Mouse (Mus musculus) ES-E14 (cell line): ENCODE data around the gene Plcz1.

Source experiments
- HCFC1 ChIP-seq: IDR thresholded peaks from 2 replicates; pipeline ENCODE4 v1.6.1; 2012; ENCODE audit warnings: low read length, inconsistent platforms, borderline replicate concordance; ENCODE audit not compliant: insufficient read depth
- ZC3H11A ChIP-seq: IDR thresholded peaks from 2 replicates; pipeline ENCODE4 v1.6.1; 2012; ENCODE audit warnings: low read depth, mild to moderate bottlenecking, inconsistent platforms, low read length, borderline replicate concordance
- ZNF384 ChIP-seq: IDR thresholded peaks from 2 replicates; pipeline ENCODE4 v1.6.1; 2012; ENCODE audit warnings: low read depth, low read length, inconsistent platforms

DNA sequence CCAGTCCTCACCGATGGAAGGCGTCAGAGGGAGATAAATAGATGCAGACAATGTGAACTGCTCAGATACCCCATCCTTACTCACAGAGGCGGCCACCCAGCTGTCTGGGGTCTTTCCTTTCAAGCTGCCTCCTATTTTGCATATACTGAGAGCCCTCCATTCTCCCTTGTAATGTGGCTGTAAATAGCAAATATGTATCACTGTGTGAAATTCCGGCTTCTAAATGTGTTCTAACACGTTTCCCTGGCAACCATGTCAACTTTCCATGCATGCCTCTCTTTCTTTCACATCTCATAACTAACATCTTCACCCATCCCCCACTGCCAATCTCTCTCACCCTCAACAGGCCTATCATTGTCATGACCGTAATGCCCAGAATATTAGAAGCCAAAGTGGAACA is 74.6 kb downstream of the Plcz1 start:
- TF ChIP-seq HCFC1 (no peak), ZC3H11A (no peak), ZNF384 (no peak)
